Mouse (Mus musculus) myocyte (in vitro differentiated cells): ENCODE measurements around the gene Yae1d1. TPM values are rescaled to one million over a fixed set of nuclear protein-coding genes. Genes with fewer than 3 reads are reported as not detected.

ENCODE experiments used
- H3K27me3 ChIP-seq: one replicate; pipeline ENCODE4 v1.6.1; 2011; ENCODE audit not compliant: control insufficient read depth, insufficient read depth, insufficient read length
- H3K36me3 ChIP-seq: one replicate; pipeline ENCODE4 v1.6.1; 2011; ENCODE audit not compliant: control insufficient read depth, insufficient read depth
- H3K4me2 ChIP-seq: one replicate; pipeline ENCODE4 v1.6.1; 2011; ENCODE audit warnings: low read depth, control low read depth
- H3K4me3 ChIP-seq: one replicate; pipeline ENCODE4 v1.5.1; 2011; ENCODE audit warnings: mild to moderate bottlenecking, control low read depth, moderate library complexity
- H3K79me2 ChIP-seq: one replicate; pipeline ENCODE4 v1.6.1; 2011; ENCODE audit not compliant: control insufficient read depth, insufficient read depth
- H3ac ChIP-seq: one replicate; pipeline ENCODE4 v1.6.1; 2011; ENCODE audit not compliant: control insufficient read depth, insufficient read length
- CEBPB ChIP-seq: IDR thresholded peaks from 2 replicates; pipeline ENCODE4 v1.6.1; 2011; ENCODE audit warnings: mild to moderate bottlenecking, moderate library complexity; ENCODE audit not compliant: poor library complexity, insufficient read depth, severe bottlenecking
- E2F4 ChIP-seq: IDR thresholded peaks from one replicate; pipeline ENCODE4 v1.6.1; 2011; ENCODE audit warnings: mild to moderate bottlenecking, control low read depth, moderate library complexity; ENCODE audit not compliant: insufficient read depth
- MAX ChIP-seq: IDR thresholded peaks from one replicate; pipeline ENCODE4 v1.6.1; 2011; ENCODE audit warnings: low read depth, mild to moderate bottlenecking, control low read depth
- MYOD1 ChIP-seq, 3 experiments: IDR thresholded peaks; one replicate each; pipeline ENCODE4 v1.6.1; 2011; ENCODE audit warnings: control low read depth in 2 of 3, low read depth in 2 of 3, mild to moderate bottlenecking in 2 of 3, moderate library complexity in 1 of 3; ENCODE audit not compliant: insufficient read length in 2 of 3, control insufficient read depth in 1 of 3
- MYOG ChIP-seq, 3 experiments: IDR thresholded peaks; one replicate each; pipeline ENCODE4 v1.6.1; 2011; ENCODE audit warnings: control low read depth in 2 of 3, low read depth in 2 of 3, mild to moderate bottlenecking in 2 of 3; ENCODE audit not compliant: insufficient read length in 2 of 3, control insufficient read depth in 1 of 3, insufficient read depth in 1 of 3
- POLR2A ChIP-seq: IDR thresholded peaks from one replicate; pipeline ENCODE4 v1.6.1; 2011; ENCODE audit warnings: low read depth, mild to moderate bottlenecking, control low read depth, moderate library complexity; ENCODE audit not compliant: insufficient read length
- POLR2AphosphoS2 ChIP-seq: IDR thresholded peaks from one replicate; pipeline ENCODE4 v1.6.1; 2011; ENCODE audit warnings: low read depth, control low read depth; ENCODE audit not compliant: insufficient read length
- REST ChIP-seq: IDR thresholded peaks from one replicate; pipeline ENCODE4 v1.6.1; 2011; ENCODE audit warnings: mild to moderate bottlenecking, control low read depth, moderate library complexity; ENCODE audit not compliant: insufficient read depth, insufficient read length
- SRF ChIP-seq: IDR thresholded peaks from one replicate; pipeline ENCODE4 v1.6.1; 2011; ENCODE audit warnings: low read depth; ENCODE audit not compliant: control insufficient read depth, insufficient read length
- TCF12 ChIP-seq: IDR thresholded peaks from one replicate; pipeline ENCODE4 v1.6.1; 2011; ENCODE audit warnings: mild to moderate bottlenecking, control low read depth; ENCODE audit not compliant: poor library complexity, insufficient read depth, severe bottlenecking
- TCF3 ChIP-seq: IDR thresholded peaks from one replicate; pipeline ENCODE4 v1.6.1; 2011; ENCODE audit warnings: low read depth, control low read depth; ENCODE audit not compliant: insufficient read length
- USF1 ChIP-seq: IDR thresholded peaks from one replicate; pipeline ENCODE4 v1.6.1; 2011; ENCODE audit warnings: low read depth, mild to moderate bottlenecking, control low read depth, moderate library complexity
- polyA plus RNA-seq: library from polyadenylated mRNA; unstranded; fragments of >200 nt; fragmentation: generic; extraction: Trizol; gene quantifications from one replicate; pipeline ENCODE4 v1.2.1, GENCODE M21; 2012; ENCODE audit warnings: missing spikeins

The Yae1d1 gene
- polyA plus RNA-seq, result 19.1 TPM

- H3K4me2 ChIP-seq, result peak within 1 kb of the TSS; percentile 81
- no peaks in the 10 kb centered on the region for H3K27me3 ChIP-seq
- peak within 1 kb of the TSS; percentile 74 for H3K4me3 ChIP-seq
- peak within 1 kb of the TSS; percentile 31 for H3ac ChIP-seq
- H3K36me3 ChIP-seq, result no peaks in the 10 kb centered on the region
- TF ChIP-seq POLR2A (peak; percentile 67), TCF3 (no peak), MYOD1 (IDR thresholded peaks at IDR 0.05; ENCODE audit: control insufficient read depth in 1 of 3, insufficient read length in 2 of 3, low read depth in 2 of 3) (peak in 1 of 3 experiments; percentile 25), MYOG (IDR thresholded peaks at IDR 0.05; ENCODE audit: control insufficient read depth in 1 of 3, insufficient read depth in 1 of 3, insufficient read length in 2 of 3, low read depth in 2 of 3) (peak in 1 of 3 experiments; percentile 14), POLR2AphosphoS2 (peak; percentile 45)
- H3K79me2 ChIP-seq, result peaks cover 22% of the 10 kb centered on the region
These were observed at the start of gene Yae1d1 for GRCm38 (mm10) chr13:17992697-17993514. Yae1d1 (minus strand) TSS chr13:17993349.

GRCm38 (mm10) chr13:18038814-18039213 is 45.7 kb upstream of the Yae1d1 start:
- Histone ChIP-seq H3K4me3 (no peak overlapping the region), H3K27me3 (no peaks in the 10 kb centered on the region), H3K79me2 (no peaks in the 10 kb centered on the region), H3ac (no peak overlapping the region), H3K36me3 (no peaks in the 10 kb centered on the region), H3K4me2 (no peak overlapping the region)
- no peak for TF ChIP-seq CEBPB
- TF ChIP-seq REST, result no peak
- TF ChIP-seq TCF12, result no peak
- no peak for TF ChIP-seq MAX
- no peak for TF ChIP-seq SRF
- no peak for TF ChIP-seq POLR2A
- no peak for TF ChIP-seq MYOG (IDR thresholded peaks at IDR 0.05; ENCODE audit: control insufficient read depth in 1 of 3, insufficient read depth in 1 of 3, insufficient read length in 2 of 3, low read depth in 2 of 3)
- TF ChIP-seq USF1, result no peak
- TF ChIP-seq TCF3, result no peak
- no peak for TF ChIP-seq POLR2AphosphoS2
- no peak for TF ChIP-seq MYOD1 (IDR thresholded peaks at IDR 0.05; ENCODE audit: control insufficient read depth in 1 of 3, insufficient read length in 2 of 3, low read depth in 2 of 3)
- TF ChIP-seq E2F4, result no peak

- Histone ChIP-seq H3K27me3 (peaks cover 3% of the 10 kb centered on the region), H3K79me2 (no peaks in the 10 kb centered on the region), H3K36me3 (no peaks in the 10 kb centered on the region), H3ac (no peak overlapping the region), H3K4me2 (no peak overlapping the region), H3K4me3 (no peak overlapping the region)
- TF ChIP-seq TCF3 (no peak), TCF12 (no peak), MYOD1 (IDR thresholded peaks at IDR 0.05; ENCODE audit: control insufficient read depth in 1 of 3, insufficient read length in 2 of 3, low read depth in 2 of 3) (no peak), MYOG (IDR thresholded peaks at IDR 0.05; ENCODE audit: control insufficient read depth in 1 of 3, insufficient read depth in 1 of 3, insufficient read length in 2 of 3, low read depth in 2 of 3) (no peak), POLR2A (no peak), REST (no peak), CEBPB (no peak), SRF (no peak)
These were observed 23.5 kb upstream of the Yae1d1 start for GRCm38 (mm10) chr13:18016604-18017003.

GRCm38 (mm10) chr13:18013205-18013604 is 20.1 kb upstream of the Yae1d1 start:
- Histone ChIP-seq H3K27me3 (peaks cover 3% of the 10 kb centered on the region), H3K4me3 (no peak overlapping the region), H3K4me2 (no peak overlapping the region), H3K36me3 (no peaks in the 10 kb centered on the region), H3K79me2 (no peaks in the 10 kb centered on the region), H3ac (no peak overlapping the region)
- no peak for TF ChIP-seq MAX
- no peak for TF ChIP-seq POLR2A
- no peak for TF ChIP-seq MYOG (IDR thresholded peaks at IDR 0.05; ENCODE audit: control insufficient read depth in 1 of 3, insufficient read depth in 1 of 3, insufficient read length in 2 of 3, low read depth in 2 of 3)
- no peak for TF ChIP-seq TCF12
- TF ChIP-seq POLR2AphosphoS2, result no peak
- TF ChIP-seq CEBPB, result no peak
- TF ChIP-seq E2F4, result no peak
- TF ChIP-seq MYOD1 (IDR thresholded peaks at IDR 0.05; ENCODE audit: control insufficient read depth in 1 of 3, insufficient read length in 2 of 3, low read depth in 2 of 3), result no peak
- TF ChIP-seq SRF, result no peak
- TF ChIP-seq REST, result no peak
- no peak for TF ChIP-seq TCF3

GRCm38 (mm10) chr13:18011055-18011454 is 17.9 kb upstream of the Yae1d1 start:
- Histone ChIP-seq H3K79me2 (no peaks in the 10 kb centered on the region), H3ac (no peak overlapping the region), H3K27me3 (peaks cover 3% of the 10 kb centered on the region), H3K4me2 (no peak overlapping the region), H3K4me3 (no peak overlapping the region), H3K36me3 (no peaks in the 10 kb centered on the region)
- TF ChIP-seq SRF (no peak), CEBPB (no peak), POLR2AphosphoS2 (no peak), TCF12 (no peak), MAX (no peak), USF1 (no peak), MYOD1 (IDR thresholded peaks at IDR 0.05; ENCODE audit: control insufficient read depth in 1 of 3, insufficient read length in 2 of 3, low read depth in 2 of 3) (no peak), TCF3 (no peak)
